In genomic region chr10:81135831-81136705, GRCm38 (mm10) we compare ENCODE assay signal across 8 mouse cellular contexts. TPM values are rescaled to one million over a fixed set of nuclear protein-coding genes. Genes with fewer than 3 reads are reported as not detected.
A peak's percentile ranks its signal among the peaks of the same experiment; 100 is the strongest.
DNase-seq lines count a peak whose midpoint lies in the region; ATAC-seq and TF ChIP-seq lines count a peak whose summit lies in the region.

No protein-coding gene starts in this region.

- peak; percentile 20; the same call in 1 of the 2 replicates for TF ChIP-seq CTCF in forebrain, postnatal 0 days (IDR thresholded peaks at IDR 0.05; ENCODE audit: low read depth)

- H3K4me2 ChIP-seq in forebrain, postnatal 0 days (ENCODE audit: low read depth) = peak overlapping the region; percentile 99

- no peaks in the 10 kb centered on the region for H3K36me3 ChIP-seq in forebrain, postnatal 0 days (ENCODE audit: insufficient read depth)

- peaks cover 9% of the 10 kb centered on the region for H3K4me1 ChIP-seq in forebrain, postnatal 0 days (ENCODE audit: insufficient read depth)

- peak overlapping the region; percentile 90 for H3K4me3 ChIP-seq in forebrain, postnatal 0 days (ENCODE audit: low read depth, low read length)

- H3K27me3 ChIP-seq in forebrain, postnatal 0 days (ENCODE audit: insufficient read depth, low read length) = peaks cover 17% of the 10 kb centered on the region

- H3K27ac ChIP-seq in forebrain, postnatal 0 days (ENCODE audit: low read depth, low read length) = peak overlapping the region; percentile 96

- DNase-seq in MEL-GATA-1-ER (ENCODE audit: extremely low read depth, low read depth) = peak; percentile 63
- peak; percentile 77 for DNase-seq in cerebellum, adult 8-10 months
- DNase-seq in forebrain, postnatal 0 days = peak; percentile 66
- DNase-seq in heart, postnatal 36 days = peak; percentile 81 to 84
- peak; percentile 72 for DNase-seq in layer of hippocampus, postnatal 14 days (ENCODE audit: low spot score in 2 of 2)
- DNase-seq in lung, postnatal 14 days = peak; percentile 81
- peak; percentile 77 for DNase-seq in ovary, postnatal 36 days (ENCODE audit: low spot score)
- peak; percentile 61 for DNase-seq in thymus, postnatal 0 days (ENCODE audit: low spot score)

- 2% methylated on average over 73 of the region's 86 CpGs for WGBS in forebrain, postnatal 0 days

- ATAC-seq in forebrain, postnatal 0 days = peak; percentile 8; the same call in 1 of the 2 replicates

- intact Hi-C loops in heart, postnatal 36 days (cut with DNase I) = loop anchor here (5.0 kb wide), 1 partner anchor 41 kb away; the partner anchor contains the start of gene Eef2

- H3K9me3 ChIP-seq in forebrain, postnatal 0 days (ENCODE audit: low read length) = no peaks in the 10 kb centered on the region

- H3K9ac ChIP-seq in forebrain, postnatal 0 days = peak overlapping the region; percentile 94

RNA-seq across cellular contexts. Expression of gene Zbtb7a, which starts 1.0 kb away (rescaled TPM):
- 21.6 and 27.2 TPM in 2 replicates for total RNA-seq in forebrain, postnatal 0 days (2014; rRNA removed)
- 12.4 and 15.7 TPM in 2 replicates for polyA plus RNA-seq in forebrain, postnatal 0 days (2015; fragmentation: Nextera tagmentation; extraction: Ambion mirVana)
- total RNA-seq in heart, postnatal 36 days (2021) = 10 to 100 TPM; 37.9 to 39.5 TPM
- total RNA-seq in layer of hippocampus, postnatal 14 days (2021) = 10 to 100 TPM; 61.6 to 63.6 TPM
- 34.5 and 44.9 TPM in 2 replicates for polyA plus RNA-seq in thymus, postnatal 0 days (2015; fragmentation: Nextera tagmentation; extraction: Ambion mirVana)

RNA-seq across cellular contexts. Expression of gene Map2k2, which starts 30.4 kb away (rescaled TPM):
- total RNA-seq in forebrain, postnatal 0 days (2014; rRNA removed) = 194 and 215 TPM in 2 replicates
- polyA plus RNA-seq in forebrain, postnatal 0 days (2015; fragmentation: Nextera tagmentation; extraction: Ambion mirVana) = 167 and 194 TPM in 2 replicates
- 100 to 1,000 TPM; 113 to 125 TPM for total RNA-seq in heart, postnatal 36 days (2021)
- 100 to 1,000 TPM; 132 to 134 TPM for total RNA-seq in layer of hippocampus, postnatal 14 days (2021)
- 142 and 150 TPM in 2 replicates for polyA plus RNA-seq in thymus, postnatal 0 days (2015; fragmentation: Nextera tagmentation; extraction: Ambion mirVana)

RNA-seq across cellular contexts. Expression of gene Pias4, which starts 31.7 kb away (rescaled TPM):
- total RNA-seq in forebrain, postnatal 0 days (2014; rRNA removed) = 30.1 and 32.5 TPM in 2 replicates
- polyA plus RNA-seq in forebrain, postnatal 0 days (2015; fragmentation: Nextera tagmentation; extraction: Ambion mirVana) = 28.1 and 35.8 TPM in 2 replicates
- 10 to 100 TPM; 14.0 to 17.1 TPM for total RNA-seq in heart, postnatal 36 days (2021)
- 10 to 100 TPM; 25.9 to 28.1 TPM for total RNA-seq in layer of hippocampus, postnatal 14 days (2021)
- 37.3 and 39.0 TPM in 2 replicates for polyA plus RNA-seq in thymus, postnatal 0 days (2015; fragmentation: Nextera tagmentation; extraction: Ambion mirVana)

RNA-seq across cellular contexts. Expression of gene Creb3l3, which starts 37.4 kb away (rescaled TPM):
- total RNA-seq in forebrain, postnatal 0 days (2014; rRNA removed) = 0.38 and 0.43 TPM in 2 replicates
- polyA plus RNA-seq in forebrain, postnatal 0 days (2015; fragmentation: Nextera tagmentation; extraction: Ambion mirVana) = 0.29 and 0.40 TPM in 2 replicates
- total RNA-seq in heart, postnatal 36 days (2021) = 1 to 10 TPM in 1 of 2 experiments, under 1 TPM in 1; 0.95 to 1.1 TPM
- under 1 TPM; 0.17 to 0.46 TPM for total RNA-seq in layer of hippocampus, postnatal 14 days (2021)
- polyA plus RNA-seq in thymus, postnatal 0 days (2015; fragmentation: Nextera tagmentation; extraction: Ambion mirVana) = 0.24 and 0.53 TPM in 2 replicates

RNA-seq across cellular contexts. Expression of gene Eef2, which starts 40.4 kb away (rescaled TPM):
- total RNA-seq in forebrain, postnatal 0 days (2014; rRNA removed) = 2,084 and 2,175 TPM in 2 replicates
- 466 and 485 TPM in 2 replicates for polyA plus RNA-seq in forebrain, postnatal 0 days (2015; fragmentation: Nextera tagmentation; extraction: Ambion mirVana)
- total RNA-seq in heart, postnatal 36 days (2021) = 1,000 to 10,000 TPM; 1,005 to 1,085 TPM
- total RNA-seq in layer of hippocampus, postnatal 14 days (2021) = 1,000 to 10,000 TPM; 1,016 to 1,032 TPM
- polyA plus RNA-seq in thymus, postnatal 0 days (2015; fragmentation: Nextera tagmentation; extraction: Ambion mirVana) = 612 and 638 TPM in 2 replicates

Comparison
In these comparisons a context has a peak if more than half of its experiments do, and no peak if none do; other contexts are left out.
1. Peak in every context shown above with its lines: DNase-seq, ATAC-seq, H3K4me3 ChIP-seq and H3K27ac ChIP-seq.